Mouse (Mus musculus): ENCODE measurements around the gene Gpr119. TPM values are rescaled to one million over a fixed set of nuclear protein-coding genes. Genes with fewer than 3 reads are reported as not detected.

Gpr119 gene
- polyA plus RNA-seq (2012; ENCODE audit: low replicate concordance): 0.05 TPM in 1 of 2 replicates, not detected in the other

GRCm38 (mm10) chrX:48674171-48674570, at the start of gene Gpr119:
TSS of gene Gpr119 (minus strand) at chrX:48674478.

GRCm38 (mm10) chrX:48694864-48695371, 20.6 kb upstream of the Gpr119 start, which contains the start of gene Rbmx2:
TSS of gene Rbmx2 (plus strand) at chrX:48695004.

DNA sequence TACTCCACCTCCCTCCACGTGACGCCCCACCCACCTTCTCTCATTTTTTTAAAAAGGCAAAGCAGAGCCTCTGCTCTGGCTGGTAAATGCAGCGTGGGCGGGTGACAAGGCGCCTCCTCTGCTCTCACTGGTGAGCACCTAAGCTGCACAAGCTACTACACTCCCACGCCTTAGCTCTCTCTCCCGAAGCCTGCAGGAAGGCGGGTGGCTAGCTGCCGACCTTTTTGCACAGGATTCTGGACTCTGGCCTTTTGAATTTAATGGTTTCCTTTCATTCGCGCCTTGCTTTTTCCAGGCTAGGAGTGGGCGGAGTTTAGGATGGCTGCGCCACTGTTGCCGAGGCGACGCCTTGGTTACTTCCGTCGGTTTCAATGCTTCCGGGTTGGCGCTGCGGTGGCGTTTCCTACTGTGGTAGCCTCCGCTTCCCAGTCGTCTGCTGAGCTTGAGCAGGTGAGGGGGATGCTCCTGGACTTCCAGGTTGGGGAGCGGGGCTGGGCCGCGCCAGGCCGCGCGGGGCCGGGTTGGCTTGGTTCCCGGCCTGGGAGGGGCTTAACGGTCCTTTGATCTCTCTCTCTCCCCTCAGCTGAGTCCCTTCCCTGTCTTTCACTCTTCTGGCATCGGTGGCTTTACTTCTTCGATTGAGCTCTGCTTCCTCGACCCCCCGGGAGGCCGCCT, 50.8 kb downstream of the Gpr119 start, which contains the start of gene Slc25a14:
Gene Slc25a14 (plus strand): TSS at position 35 of the 675 bp plus-strand sequence.

Other genes starting within 250 kb of the Gpr119 start
- gene Elf4, start 211.3 kb downstream of the Gpr119 start, polyA plus RNA-seq (2012; ENCODE audit: low replicate concordance): 44.8 and 49.7 TPM in 2 replicates
- gene Aifm1, start 160.9 kb downstream of the Gpr119 start, polyA plus RNA-seq (2012; ENCODE audit: low replicate concordance): 1.7 and 4.1 TPM in 2 replicates
- gene Rab33a, start 155.2 kb downstream of the Gpr119 start, polyA plus RNA-seq (2012; ENCODE audit: low replicate concordance): 0.27 and 0.43 TPM in 2 replicates
- gene Zfp280c, start 80.0 kb downstream of the Gpr119 start, polyA plus RNA-seq (2012; ENCODE audit: low replicate concordance): 0.37 and 1.2 TPM in 2 replicates
- 0.21 TPM in 1 of 2 replicates, not detected in the other for gene Slc25a14, start 51.1 kb downstream of the Gpr119 start, polyA plus RNA-seq (2012; ENCODE audit: low replicate concordance)
- 5.2 and 6.9 TPM in 2 replicates for gene Rbmx2, start 20.5 kb upstream of the Gpr119 start, polyA plus RNA-seq (2012; ENCODE audit: low replicate concordance)
- gene Gm595, start 203.2 kb upstream of the Gpr119 start, polyA plus RNA-seq (2012; ENCODE audit: low replicate concordance): not detected in 2 replicates

Measured in hematopoietic multipotent progenitor cell, adult 10-12 weeks (in vitro differentiated cells).